Mouse (Mus musculus) testis, adult 2 months (tissue): ENCODE data around the gene Nxpe4.
"Not testable (repeated sequence)": the region's sequence is repeated elsewhere in the genome, so short reads cannot be mapped to it uniquely, and the experiment has no call there.

Experiments
- CTCF ChIP-seq: fragments of 200-500 bp; IDR thresholded peaks from 2 replicates; pipeline ENCODE4 v1.5.1; 2012; ENCODE audit warnings: low read depth, mild to moderate bottlenecking, inconsistent platforms, low read length, moderate library complexity; ENCODE audit not compliant: control insufficient read depth, insufficient read depth, insufficient replicate concordance
- POLR2A ChIP-seq: fragments of 200-500 bp; IDR thresholded peaks from 2 replicates; pipeline ENCODE4 v1.6.1; 2012; ENCODE audit warnings: low read depth, mild to moderate bottlenecking, inconsistent platforms, low read length, moderate library complexity; ENCODE audit not compliant: control insufficient read depth

- not testable (repeated sequence) for TF ChIP-seq CTCF, POLR2A
These were observed 141.7 kb downstream of the Nxpe4 start for GRCm38 (mm10) chr9:48303564-48303963.
